Mouse (Mus musculus) spleen, adult 2 months (tissue): ENCODE data around the gene Iqck.

Experiments
- CTCF ChIP-seq: fragments of 200-500 bp; IDR thresholded peaks from 2 replicates; pipeline ENCODE4 v1.5.1; 2011; ENCODE audit warnings: mild to moderate bottlenecking, inconsistent platforms; ENCODE audit not compliant: insufficient read depth, insufficient read length, insufficient replicate concordance; ENCODE audit errors: extremely low read depth
- POLR2A ChIP-seq: fragments of 200-500 bp; IDR thresholded peaks from 2 replicates; pipeline ENCODE4 v1.6.1; 2011; ENCODE audit warnings: low read depth, low read length, inconsistent platforms

DNA sequence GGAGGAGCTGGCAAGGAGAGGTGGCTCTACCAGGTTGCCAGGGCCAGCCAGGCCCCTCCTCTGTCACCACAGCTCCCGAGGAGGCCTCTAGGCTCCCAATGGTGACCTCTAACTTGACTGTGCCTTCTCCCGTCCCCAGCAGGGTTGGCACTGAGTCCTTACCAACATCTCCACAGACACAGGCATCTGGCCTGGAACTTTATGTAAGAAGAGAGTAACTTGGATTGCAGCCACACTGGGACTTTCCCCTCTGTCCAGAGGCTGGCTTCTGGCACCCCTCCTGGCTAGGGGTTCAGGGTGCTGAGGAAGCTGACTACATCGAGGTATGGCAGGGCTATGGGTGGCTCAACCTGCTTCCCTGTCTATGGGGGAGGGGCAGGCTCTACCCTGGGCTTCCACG lies 125.8 kb downstream of the Iqck start:
- TF ChIP-seq CTCF = no peak
- TF ChIP-seq POLR2A = no peak
